Mouse (Mus musculus): Measurements from ENCODE around the gene Ppp2r5d.

The Ppp2r5d gene

GRCm38 (mm10) chr17:46646322-46646662 lies 58.6 kb downstream of the Ppp2r5d start:
- no peak for DNase-seq (ENCODE audit: low spot score in 2 of 2)

- DNase-seq (ENCODE audit: low spot score in 2 of 2), result peak; percentile 99
These were observed 59.2 kb downstream of the Ppp2r5d start, which contains the start of the genes Klc4 and Mrpl2 for GRCm38 (mm10) chr17:46645561-46646321. Gene Klc4 (minus strand): TSS chr17:46646022. Gene Mrpl2 (plus strand): TSS chr17:46646229.

GRCm38 (mm10) chr17:46644916-46645475 lies 59.9 kb downstream of the Ppp2r5d start:
- peak; percentile 60 to 79 for DNase-seq (ENCODE audit: low spot score in 2 of 2)

GRCm38 (mm10) chr17:46644152-46644805 lies 60.6 kb downstream of the Ppp2r5d start:
- no peak for DNase-seq (ENCODE audit: low spot score in 2 of 2)

- DNase-seq (ENCODE audit: low spot score in 2 of 2), result no peak
These were observed 62.9 kb downstream of the Ppp2r5d start for GRCm38 (mm10) chr17:46642060-46642459.

GRCm38 (mm10) chr17:46639929-46640328 lies 65.0 kb downstream of the Ppp2r5d start:
- no peak for DNase-seq (ENCODE audit: low spot score in 2 of 2)

- peak in 1 of 2 experiments; percentile 55 for DNase-seq (ENCODE audit: low spot score in 2 of 2)
These were observed 67.9 kb downstream of the Ppp2r5d start for GRCm38 (mm10) chr17:46636831-46637523.

All from urinary bladder, postnatal 36 days (tissue).